8 mouse cellular contexts compared by ENCODE assay signal in genomic region chr9:62345081-62345481, GRCm38 (mm10). TPM values are rescaled to one million over a fixed set of nuclear protein-coding genes. Genes with fewer than 3 reads are reported as not detected.
A peak's percentile ranks its signal among the peaks of the same experiment; 100 is the strongest.
DNase-seq lines count a peak whose midpoint lies in the region; ATAC-seq and TF ChIP-seq lines count a peak whose summit lies in the region.

No protein-coding gene starts in this region.

- WGBS in forebrain, postnatal 0 days = 6% methylated on average over 11 of the region's 11 CpGs
- 8% methylated on average over 11 of the region's 11 CpGs for WGBS in kidney, postnatal 0 days

- H3ac ChIP-seq in myocyte (ENCODE audit: control insufficient read depth, insufficient read length) = no peak overlapping the region

- H3K79me2 ChIP-seq in myocyte (ENCODE audit: control insufficient read depth, insufficient read depth) = peaks cover 61% of the 10 kb centered on the region

- peak overlapping the region; percentile 84 for H3K4me2 ChIP-seq in forebrain, postnatal 0 days (ENCODE audit: low read depth)
- peak overlapping the region; percentile 92 for H3K4me2 ChIP-seq in kidney, postnatal 0 days (ENCODE audit: low read length)
- peak overlapping the region; percentile 61 for H3K4me2 ChIP-seq in myocyte (ENCODE audit: low read depth)

- no peak for TF ChIP-seq POLR2A in myocyte (IDR thresholded peaks at IDR 0.05; ENCODE audit: insufficient read length, low read depth)

- ATAC-seq in erythroblast, adult 5-6 weeks (replicated peaks; ENCODE audit: low FRiP score, poor library complexity, severe bottlenecking) = no peak
- no peak for ATAC-seq in forebrain, postnatal 0 days
- ATAC-seq in kidney, postnatal 0 days (replicated peaks; ENCODE audit: low FRiP score, low read depth) = no peak

- peaks cover 22% of the 10 kb centered on the region for H3K36me3 ChIP-seq in erythroblast, embryonic 14.5 days (ENCODE audit: control insufficient read depth)
- H3K36me3 ChIP-seq in forebrain, postnatal 0 days (ENCODE audit: insufficient read depth) = no peaks in the 10 kb centered on the region
- H3K36me3 ChIP-seq in kidney, postnatal 0 days (ENCODE audit: insufficient read depth, low read length) = no peaks in the 10 kb centered on the region
- no peaks in the 10 kb centered on the region for H3K36me3 ChIP-seq in myocyte (ENCODE audit: control insufficient read depth, insufficient read depth)

- H3K4me1 ChIP-seq in erythroblast, embryonic 14.5 days (ENCODE audit: control insufficient read depth) = peaks cover 74% of the 10 kb centered on the region
- peaks cover 16% of the 10 kb centered on the region for H3K4me1 ChIP-seq in forebrain, postnatal 0 days (ENCODE audit: insufficient read depth)
- H3K4me1 ChIP-seq in kidney, postnatal 0 days (replicated peaks; ENCODE audit: insufficient read depth, low read length) = peaks cover 35% of the 10 kb centered on the region

- H3K27me3 ChIP-seq in erythroblast, embryonic 14.5 days (ENCODE audit: control insufficient read depth) = peaks cover 8% of the 10 kb centered on the region
- H3K27me3 ChIP-seq in forebrain, postnatal 0 days (ENCODE audit: insufficient read depth, low read length) = no peaks in the 10 kb centered on the region
- H3K27me3 ChIP-seq in kidney, postnatal 0 days (ENCODE audit: insufficient read depth, low read length) = no peaks in the 10 kb centered on the region
- no peaks in the 10 kb centered on the region for H3K27me3 ChIP-seq in myocyte (ENCODE audit: control insufficient read depth, insufficient read depth, insufficient read length)

- no peaks in the 10 kb centered on the region for H3K9me3 ChIP-seq in erythroblast, embryonic 14.5 days (ENCODE audit: control insufficient read depth, low read length)
- H3K9me3 ChIP-seq in forebrain, postnatal 0 days (ENCODE audit: low read length) = no peaks in the 10 kb centered on the region
- no peaks in the 10 kb centered on the region for H3K9me3 ChIP-seq in kidney, postnatal 0 days (replicated peaks; ENCODE audit: low read length)

- DNase-seq in adipocyte (ENCODE audit: low spot score) = peak; percentile 77
- no peak for DNase-seq in forebrain, postnatal 0 days
- peak; percentile 47 for DNase-seq in kidney, postnatal 0 days (ENCODE audit: low spot score)
- no peak for DNase-seq in left cerebral cortex, adult 18-20 months (ENCODE audit: low spot score in 2 of 2)
- no peak for DNase-seq in urinary bladder, adult 18-20 months (ENCODE audit: low spot score in 2 of 2)

- H3K9ac ChIP-seq in forebrain, postnatal 0 days = peak overlapping the region; percentile 99
- H3K9ac ChIP-seq in kidney, postnatal 0 days (ENCODE audit: low read depth, low read length) = peak overlapping the region; percentile 100

- peak overlapping the region; percentile 93 for H3K4me3 ChIP-seq in erythroblast, embryonic 14.5 days (replicated peaks)
- peak overlapping the region; percentile 77 for H3K4me3 ChIP-seq in forebrain, postnatal 0 days (ENCODE audit: low read depth, low read length)
- H3K4me3 ChIP-seq in kidney, postnatal 0 days (replicated peaks; ENCODE audit: low read depth, low read length) = peak overlapping the region; percentile 94
- H3K4me3 ChIP-seq in myocyte = peak overlapping the region; percentile 98

- no peak for TF ChIP-seq CTCF in forebrain, postnatal 0 days (IDR thresholded peaks at IDR 0.05; ENCODE audit: low read depth)
- TF ChIP-seq CTCF in kidney, postnatal 0 days (IDR thresholded peaks at IDR 0.05; ENCODE audit: low read depth) = no peak

- H3K27ac ChIP-seq in forebrain, postnatal 0 days (ENCODE audit: low read depth, low read length) = peak overlapping the region; percentile 100
- H3K27ac ChIP-seq in kidney, postnatal 0 days = peak overlapping the region; percentile 100

TF ChIP-seq in myocyte, 11 proteins besides CTCF, POLR2A, EP300 and RAD21:
- TF ChIP-seq SRF (IDR thresholded peaks at IDR 0.05; ENCODE audit: control insufficient read depth, insufficient read length, low read depth) (no peak), CEBPB (IDR thresholded peaks at IDR 0.05; ENCODE audit: insufficient read depth, poor library complexity, severe bottlenecking) (no peak), MAX (IDR thresholded peaks at IDR 0.05; ENCODE audit: low read depth) (no peak)

RNA-seq across cellular contexts. Expression of gene Anp32a, which starts 4.0 kb away (rescaled TPM):
- 15.2 and 17.8 TPM in 2 replicates for polyA plus RNA-seq in erythroblast, embryonic 14.5 days (2012)
- total RNA-seq in erythroblast, adult 5-6 weeks (2015; ENCODE audit: low replicate concordance) = 71.1 and 137 TPM in 2 replicates
- total RNA-seq in erythroblast, adult 5-6 weeks (2017; ENCODE audit: low replicate concordance) = 126 and 136 TPM in 2 replicates
- 130 and 140 TPM in 2 replicates for total RNA-seq in forebrain, postnatal 0 days (2014; rRNA removed)
- polyA plus RNA-seq in forebrain, postnatal 0 days (2015; fragmentation: Nextera tagmentation; extraction: Ambion mirVana) = 96.1 and 110 TPM in 2 replicates
- polyA plus RNA-seq in kidney, postnatal 0 days (2015; fragmentation: Nextera tagmentation; extraction: Ambion mirVana) = 139 and 166 TPM in 2 replicates
- polyA plus RNA-seq in myocyte (2012; fragmentation: generic; extraction: Trizol) = 83.9 TPM
- total RNA-seq in left cerebral cortex, adult 18-20 months (2021) = 100 to 1,000 TPM; 255 to 287 TPM

Comparison
In these comparisons a context has a peak if more than half of its experiments do, and no peak if none do; other contexts are left out.
1. DNase-seq: peak in adipocyte (single experiment) and kidney, postnatal 0 days (single experiment); none in forebrain, postnatal 0 days (single experiment), left cerebral cortex, adult 18-20 months (0 of 2) and urinary bladder, adult 18-20 months (0 of 2).
2. Peak in every context shown above with its lines, with median percentiles within 50 percentile points of each other: H3K4me3 ChIP-seq and H3K4me2 ChIP-seq.